Mouse (Mus musculus) heart, postnatal 36 days (tissue): ENCODE data around the gene Usp37. TPM values are rescaled to one million over a fixed set of nuclear protein-coding genes. Genes with fewer than 3 reads are reported as not detected.

Source experiments
- DNase-seq, 2 experiments: peaks; one replicate each; pipeline ENCODE4 v3.0.0; 2021 to 2022
- intact Hi-C: fragments of 180-260 bp; cut with DNase I; formaldehyde crosslinking; loops from one replicate; pipeline ENCODE4 v1.15.1; 2025
- total RNA-seq, 2 experiments: library from RNA; stranded (reverse); gene quantifications; 2 replicates each; pipeline ENCODE4 v1.2.3; 2021

Gene Usp37
- total RNA-seq, 2 experiments from 2014 or later = 6.7 to 10.1 TPM

DNA sequence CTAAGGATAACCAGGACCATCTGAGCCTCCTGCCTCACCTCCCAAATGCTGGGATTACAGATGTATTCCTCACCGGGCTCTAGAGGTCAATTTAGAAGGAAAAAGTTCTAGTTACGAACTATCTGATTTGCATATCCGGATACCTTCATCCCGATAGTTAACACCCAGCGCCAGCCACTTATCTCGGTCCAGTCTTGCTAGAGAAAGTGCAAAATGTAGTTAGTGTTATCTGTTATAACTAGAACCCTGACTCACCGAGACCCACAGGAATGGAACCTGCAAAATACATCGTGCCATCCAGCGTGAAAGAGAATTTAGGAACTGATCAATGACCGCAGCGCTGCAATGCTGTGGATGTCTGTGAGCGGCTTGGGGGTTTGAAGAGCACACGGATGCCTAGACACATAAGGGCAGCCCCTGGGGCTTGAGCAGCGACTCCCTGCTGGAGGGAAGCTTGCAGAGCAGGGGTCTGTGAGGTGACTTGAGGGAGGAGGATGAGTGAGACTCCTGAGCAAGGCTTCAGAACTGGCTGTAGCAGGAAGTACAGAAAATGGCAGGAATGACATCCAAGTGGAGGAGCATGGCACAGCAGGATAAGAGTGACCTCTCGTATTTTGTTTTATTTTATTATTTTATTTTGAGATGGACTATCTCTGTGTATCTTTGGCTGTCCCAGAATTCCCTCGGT, 142.9 kb downstream of the Usp37 start:
- intact Hi-C loops = no loop called here
- no peak for DNase-seq

DNA sequence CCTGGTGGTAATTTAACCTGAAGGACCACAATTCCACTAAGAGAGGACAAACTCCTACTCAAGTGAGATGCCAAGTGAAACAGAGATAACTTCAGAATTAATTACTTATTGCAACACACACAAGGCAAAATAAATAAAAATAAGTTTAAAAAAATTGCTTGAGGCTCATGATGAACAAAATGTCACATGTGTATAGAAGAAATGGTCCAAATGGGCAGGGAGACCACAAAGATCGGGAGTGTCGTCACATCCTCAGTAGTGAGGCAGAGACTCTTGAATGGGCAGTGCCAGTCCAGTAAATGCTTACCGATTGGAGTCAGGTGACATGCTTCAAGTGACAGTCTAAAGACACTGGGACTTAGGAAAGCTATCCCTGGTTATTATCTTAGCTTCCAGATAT, 143.6 kb downstream of the Usp37 start:
- DNase-seq = no peak
- intact Hi-C loops = no loop called here

DNA sequence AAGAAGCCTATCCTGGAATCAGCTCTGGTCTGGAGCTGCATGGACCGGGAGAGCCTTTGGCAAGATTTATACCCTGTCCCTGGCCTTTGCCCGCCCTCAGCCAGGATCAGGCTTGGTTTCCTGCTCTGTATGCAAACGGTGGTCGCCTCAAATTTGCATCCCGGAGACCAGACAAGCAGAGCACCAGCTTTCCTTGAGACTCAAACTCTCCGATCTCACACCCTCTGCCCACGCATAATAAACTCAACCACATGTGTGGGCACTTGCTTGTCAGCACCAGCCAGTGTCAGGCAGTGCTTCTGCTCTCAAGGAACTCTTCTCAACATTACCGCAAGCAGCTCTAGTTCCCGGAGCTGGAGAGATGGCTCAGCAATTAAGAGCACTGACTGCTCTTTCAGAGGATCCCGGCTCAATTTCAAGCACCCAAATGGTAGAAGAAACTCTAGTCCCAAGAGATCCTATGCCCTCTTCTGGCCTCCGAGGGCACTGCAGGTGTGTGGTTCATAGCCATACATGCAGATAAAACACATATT, 146.1 kb downstream of the Usp37 start:
- peak; percentile 72 to 76 for DNase-seq
- intact Hi-C loops = loop anchor here (2.0 to 10.0 kb wide), 3 partner anchors 55 to 483 kb away; partner anchors contain the start of genes Bcs1l and Zfp142

DNA sequence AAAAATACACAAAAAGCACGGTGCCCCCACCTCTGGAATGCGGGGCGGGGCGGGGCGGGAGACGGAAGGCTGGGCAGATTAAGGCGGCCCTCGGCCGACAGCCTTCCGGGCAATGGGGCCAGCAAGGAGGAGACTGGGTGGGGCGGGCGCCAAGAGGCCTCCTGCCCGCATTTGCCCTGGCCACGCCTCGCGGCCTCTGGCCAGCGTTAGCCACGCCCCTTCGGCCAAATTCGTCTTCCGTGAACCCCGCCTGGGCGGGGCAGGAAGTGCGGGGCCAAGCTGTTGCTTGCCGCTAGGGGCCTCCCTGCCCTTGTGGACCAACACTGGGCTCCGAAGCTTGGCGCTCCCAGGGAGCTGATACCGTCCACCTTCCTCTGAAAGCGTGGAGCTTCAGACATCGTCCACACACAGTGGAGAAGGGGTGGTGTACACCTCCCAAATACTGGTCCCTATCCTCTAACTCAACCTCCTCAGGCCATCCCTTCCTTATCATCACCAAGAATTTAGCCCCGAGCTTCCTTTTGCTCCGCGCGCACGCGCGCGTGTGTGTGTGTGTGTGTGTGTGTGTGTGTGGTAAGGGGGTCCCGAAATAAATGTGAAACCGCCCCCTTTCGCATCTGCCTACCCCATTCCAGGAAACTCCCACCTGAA, 146.7 kb downstream of the Usp37 start:
- intact Hi-C loops = loop anchor here (10.0 kb wide), 2 partner anchors 187 to 483 kb away; partner anchors contain the start of genes Bcs1l and Zfp142
- peak; percentile 99 for DNase-seq

DNA sequence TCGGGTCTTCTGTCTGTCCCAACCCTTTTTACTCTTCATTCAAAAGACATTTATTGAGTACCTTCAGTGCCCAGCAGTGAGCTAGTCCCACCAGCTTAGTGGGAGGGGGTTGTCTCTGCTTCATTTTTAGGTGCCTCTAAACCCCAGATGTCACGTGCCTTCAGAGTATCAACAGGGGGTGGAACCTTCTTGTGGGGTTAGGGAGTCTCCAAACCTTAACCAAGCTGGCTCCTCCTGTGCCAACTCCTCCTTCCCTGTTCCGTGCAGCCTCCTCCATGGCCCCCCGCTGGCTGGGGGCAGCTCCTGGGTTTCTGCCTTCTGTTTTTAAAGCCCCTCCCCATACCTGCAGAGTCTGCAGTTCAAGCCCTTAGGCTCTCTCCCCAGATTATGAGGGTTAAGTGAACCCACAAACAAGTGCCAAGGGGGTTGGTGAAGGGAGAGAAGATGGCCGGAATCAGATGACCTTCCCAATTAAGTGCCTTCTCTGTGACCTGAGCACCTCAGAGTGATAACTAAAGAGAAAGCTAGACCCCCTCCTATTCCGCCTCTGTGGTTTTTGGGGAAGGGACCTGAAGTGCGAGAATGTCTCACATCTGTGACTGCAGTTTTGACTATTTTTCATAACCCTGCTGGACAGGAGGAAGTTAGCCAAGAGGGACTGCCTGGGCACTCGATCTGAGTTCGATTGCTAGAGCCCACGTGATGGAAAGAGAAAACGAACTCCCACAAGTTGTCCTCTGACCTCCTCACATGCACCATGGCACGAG, 147.4 kb downstream of the Usp37 start:
- DNase-seq = peak in 1 of 2 experiments; percentile 60
- intact Hi-C loops = loop anchor here (10.0 kb wide), 2 partner anchors 188 to 482 kb away; partner anchors contain the start of genes Bcs1l and Zfp142

DNA sequence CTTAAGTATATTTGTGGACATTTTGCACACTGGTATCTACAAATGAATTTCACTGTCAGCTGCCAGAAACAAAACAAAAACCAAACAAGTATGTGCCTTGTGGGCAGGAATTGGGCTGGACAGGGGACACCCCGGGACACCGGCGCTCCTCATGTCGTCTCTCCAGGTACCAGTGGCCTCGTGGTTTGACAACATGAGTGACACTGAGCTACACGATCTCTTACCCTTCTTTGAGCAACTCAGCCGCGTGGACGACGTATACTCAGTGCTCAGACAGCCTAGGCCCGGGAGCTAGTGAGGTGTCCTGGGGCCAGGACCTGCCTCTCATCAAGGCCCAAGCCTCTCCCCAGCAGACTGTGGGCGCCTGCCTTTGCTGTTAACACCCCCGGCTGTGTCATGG, 148.8 kb downstream of the Usp37 start:
- no peak for DNase-seq
- intact Hi-C loops = loop anchor here (10.0 kb wide), 2 partner anchors 190 to 480 kb away; partner anchors contain the start of genes Bcs1l and Zfp142

DNA sequence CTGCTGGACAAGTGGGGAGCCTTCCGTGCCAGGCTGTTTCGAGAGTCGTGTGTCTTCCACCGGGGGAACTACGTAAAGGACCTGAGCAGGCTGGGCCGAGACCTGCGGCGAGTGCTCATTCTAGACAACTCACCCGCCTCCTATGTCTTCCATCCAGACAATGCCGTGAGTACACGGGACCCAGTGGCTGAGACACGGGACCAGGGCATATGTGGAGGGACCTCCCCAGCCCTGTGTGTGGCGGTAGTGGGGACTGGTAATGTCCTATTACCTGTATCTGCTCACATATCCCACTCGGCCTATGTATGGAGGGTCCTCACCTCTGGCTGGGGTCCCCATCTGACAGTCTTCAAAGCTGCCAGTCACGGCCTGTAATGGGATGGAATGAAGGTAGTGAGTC, 149.2 kb downstream of the Usp37 start:
- DNase-seq = no peak
- intact Hi-C loops = loop anchor here (10.0 kb wide), 2 partner anchors 190 to 480 kb away; partner anchors contain the start of genes Bcs1l and Zfp142

DNA sequence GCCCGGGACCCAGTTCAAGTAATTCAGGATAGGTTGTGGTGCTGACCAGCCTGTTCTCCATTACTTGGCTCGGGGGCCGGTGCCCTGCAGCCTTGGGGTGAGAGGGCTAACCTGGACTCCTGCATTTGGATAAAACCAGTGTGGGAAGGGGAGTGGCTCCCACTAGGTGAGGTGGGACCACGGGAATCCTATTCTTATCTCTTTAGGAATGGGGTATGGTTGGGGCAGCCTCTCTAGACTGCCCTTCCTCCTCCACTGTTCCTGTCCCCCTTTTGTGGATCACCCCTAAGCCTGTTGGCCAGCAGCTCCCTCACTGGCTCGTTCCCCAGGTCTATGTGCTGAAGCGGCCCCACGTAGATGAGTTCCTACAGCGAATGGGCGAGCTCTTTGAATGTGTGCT, 149.8 kb downstream of the Usp37 start:
- no peak for DNase-seq
- intact Hi-C loops = loop anchor here (10.0 kb wide), 2 partner anchors 190 to 480 kb away; partner anchors contain the start of genes Bcs1l and Zfp142

DNA sequence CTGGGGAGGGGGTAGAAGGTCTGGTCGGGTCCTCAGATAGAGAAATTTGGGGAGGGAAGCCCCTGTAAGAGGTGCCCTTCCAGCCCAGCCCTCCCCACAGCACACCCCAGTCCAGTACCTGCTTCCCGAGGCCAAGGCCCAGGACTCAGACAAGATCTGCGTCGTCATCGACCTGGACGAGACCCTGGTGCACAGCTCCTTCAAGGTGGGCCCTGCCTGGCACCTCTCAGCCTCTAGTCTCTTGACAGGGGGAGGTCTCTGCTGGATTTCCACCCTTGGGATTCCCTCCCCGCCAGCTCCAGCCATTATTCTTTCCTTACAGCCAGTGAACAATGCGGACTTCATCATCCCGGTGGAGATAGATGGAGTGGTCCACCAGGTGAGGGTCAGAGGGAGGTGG, 150.4 kb downstream of the Usp37 start:
- intact Hi-C loops = loop anchor here (10.0 kb wide), 2 partner anchors 191 to 479 kb away; partner anchors contain the start of genes Bcs1l and Zfp142
- DNase-seq = no peak

DNA sequence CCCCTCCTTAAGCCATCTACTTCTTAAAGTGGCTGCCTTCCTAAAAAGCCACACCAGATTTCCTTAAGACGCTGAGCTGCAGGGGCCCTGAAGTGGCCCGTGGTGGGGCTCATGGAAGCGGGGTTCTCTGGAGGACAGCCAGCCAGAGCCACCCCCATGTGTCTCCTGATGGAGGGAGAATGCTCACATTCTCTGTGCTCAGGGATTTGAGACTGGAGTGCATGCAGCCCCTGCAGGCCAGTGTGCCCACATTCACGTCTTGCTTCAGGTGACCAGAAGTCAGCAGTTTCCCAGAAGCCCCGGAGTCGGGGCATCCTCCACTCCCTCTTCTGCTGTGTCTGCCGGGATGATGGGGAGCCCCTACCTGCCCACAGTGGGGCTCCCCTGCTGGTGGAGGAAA, 151.1 kb downstream of the Usp37 start:
- no peak for DNase-seq
- intact Hi-C loops = loop anchor here (10.0 kb wide), 2 partner anchors 192 to 478 kb away; partner anchors contain the start of genes Bcs1l and Zfp142

DNA sequence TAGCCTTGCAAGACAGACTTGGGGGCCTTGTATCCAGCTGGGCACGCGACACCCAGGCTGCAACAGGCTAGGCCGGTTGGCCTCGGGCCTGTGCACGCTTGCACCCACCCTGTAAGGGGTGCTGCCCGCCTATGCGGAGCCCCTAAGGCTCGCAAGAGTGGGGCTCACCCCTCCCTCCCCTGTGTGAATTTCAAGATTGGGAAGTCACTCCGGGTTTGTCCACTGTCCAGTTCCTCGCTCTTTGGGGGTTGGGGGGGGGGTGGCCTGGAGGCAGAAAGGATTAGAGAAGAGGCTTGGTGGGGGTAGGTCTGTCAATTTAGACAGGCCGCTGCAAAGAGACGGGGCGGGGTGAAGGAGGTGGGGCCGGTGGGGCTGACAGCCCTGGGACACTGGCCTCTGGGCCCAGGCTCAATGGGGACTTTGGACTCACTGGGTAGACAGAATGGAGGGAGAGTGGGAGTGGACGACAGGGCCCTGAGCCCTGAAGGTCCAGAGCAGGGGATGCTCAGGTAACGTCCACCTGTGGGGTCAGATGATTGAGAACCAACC, 151.6 kb downstream of the Usp37 start:
- peak in 1 of 2 experiments; percentile 35 for DNase-seq
- intact Hi-C loops = loop anchor here (10.0 kb wide), 2 partner anchors 192 to 478 kb away; partner anchors contain the start of genes Bcs1l and Zfp142

DNA sequence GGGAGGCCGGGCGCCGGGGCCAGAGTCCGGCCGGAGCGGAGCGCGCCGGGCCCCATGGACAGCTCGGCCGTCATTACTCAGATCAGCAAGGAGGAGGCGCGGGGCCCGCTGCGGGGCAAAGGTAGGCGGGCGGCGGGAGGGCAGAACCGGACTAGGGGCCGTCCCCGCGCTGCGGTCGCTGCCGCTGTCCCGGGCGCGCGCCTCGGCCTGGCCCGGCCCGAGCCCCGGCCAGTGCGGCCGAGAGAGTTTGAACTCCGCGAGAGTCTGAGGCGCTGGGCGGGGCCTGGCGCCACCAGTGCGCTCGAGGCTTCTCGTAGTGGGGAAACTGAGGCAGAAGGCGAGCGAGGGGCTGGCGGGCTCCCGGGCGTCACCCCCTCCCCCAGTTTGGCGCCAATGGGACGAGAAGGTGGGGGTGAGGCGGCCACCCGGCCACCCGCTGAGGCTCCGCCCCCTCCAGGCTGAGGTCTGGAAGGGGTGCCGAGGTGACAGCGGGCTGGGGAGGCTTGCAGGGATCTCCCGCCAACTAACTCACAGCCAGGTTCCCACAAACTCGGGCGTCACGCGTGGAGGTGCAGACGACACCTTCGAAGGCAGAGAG, 152.1 kb downstream of the Usp37 start:
- DNase-seq = peak; percentile 81 to 90
- intact Hi-C loops = loop anchor here (10.0 kb wide), 2 partner anchors 193 to 477 kb away; partner anchors contain the start of genes Bcs1l and Zfp142

DNA sequence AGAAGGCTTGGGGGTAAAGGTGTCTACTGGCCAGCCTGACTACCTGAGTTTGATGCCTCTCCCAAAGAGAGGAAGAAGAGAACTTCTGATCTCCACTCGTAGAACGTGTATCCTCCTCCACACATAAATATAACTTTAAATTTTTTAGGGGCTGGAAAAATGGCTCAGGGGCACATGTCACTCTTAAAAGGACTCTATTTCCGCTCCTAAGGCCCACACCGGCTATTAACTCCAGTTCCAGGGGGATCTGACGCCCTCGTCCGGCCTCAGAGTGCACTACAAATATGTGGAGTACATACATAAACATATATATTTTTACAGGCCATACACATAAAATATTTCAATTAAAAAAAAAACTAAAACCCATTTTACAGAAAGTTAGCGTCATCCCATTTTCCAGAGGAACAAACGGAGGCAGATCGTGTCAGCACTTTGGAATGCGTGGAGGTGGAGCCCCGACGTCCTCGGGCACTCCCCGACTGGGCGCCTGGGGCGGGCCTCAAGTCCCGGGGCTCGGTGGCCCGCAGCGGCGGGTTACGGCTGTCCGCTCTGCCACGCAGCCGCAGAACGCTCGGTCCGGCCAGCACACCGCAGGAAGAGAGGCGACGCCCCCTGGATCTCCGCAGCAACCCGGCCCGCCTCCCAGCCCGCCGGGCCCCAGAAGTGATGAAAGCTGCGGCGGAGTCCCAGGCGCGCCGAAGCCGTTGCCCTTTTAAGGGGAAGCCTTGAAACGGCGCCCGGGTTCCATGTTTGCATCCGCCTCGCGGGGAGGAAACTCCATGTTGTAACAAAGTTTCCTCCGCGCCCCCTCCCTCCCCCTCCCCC, 152.9 kb downstream of the Usp37 start, which contains the start of gene Ctdsp1:
Gene Ctdsp1 (plus strand): TSS at position 586 of the 825 bp plus-strand sequence.
- intact Hi-C loops = loop anchor here (10.0 kb wide), 2 partner anchors 194 to 476 kb away; partner anchors contain the start of genes Bcs1l and Zfp142
- DNase-seq = peak; percentile 98

DNA sequence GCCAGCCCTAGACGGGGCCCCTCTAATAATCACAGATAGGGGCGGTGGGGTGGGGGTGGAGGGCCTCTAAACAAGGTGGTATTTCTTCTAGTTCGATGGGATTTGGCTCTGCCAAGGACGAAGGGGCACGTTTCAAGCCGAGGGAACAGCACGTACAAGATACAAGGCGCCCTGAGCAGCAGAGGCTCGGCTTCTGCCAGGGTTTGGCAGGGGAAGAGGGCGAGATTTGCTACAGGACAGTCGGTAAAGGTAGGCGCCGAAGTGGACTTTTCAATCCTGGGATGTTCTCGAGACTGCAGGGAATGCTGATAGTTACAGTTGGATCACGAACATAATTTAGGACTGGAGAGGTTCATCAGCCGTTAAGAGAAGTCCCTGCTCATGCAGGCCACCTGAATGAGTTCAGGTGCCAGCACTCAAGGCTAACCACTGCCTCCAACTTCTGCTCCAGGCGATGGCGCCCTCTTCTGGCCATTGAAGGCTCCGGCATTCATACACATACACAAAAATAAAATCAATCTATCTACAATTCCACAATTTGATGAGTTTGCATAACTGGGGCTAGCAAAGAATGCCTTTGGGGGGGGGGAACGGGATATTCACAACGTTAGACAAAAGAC, 153.7 kb downstream of the Usp37 start:
- intact Hi-C loops = loop anchor here (10.0 kb wide), 2 partner anchors 194 to 476 kb away; partner anchors contain the start of genes Bcs1l and Zfp142
- DNase-seq = peak; percentile 77 to 79

DNA sequence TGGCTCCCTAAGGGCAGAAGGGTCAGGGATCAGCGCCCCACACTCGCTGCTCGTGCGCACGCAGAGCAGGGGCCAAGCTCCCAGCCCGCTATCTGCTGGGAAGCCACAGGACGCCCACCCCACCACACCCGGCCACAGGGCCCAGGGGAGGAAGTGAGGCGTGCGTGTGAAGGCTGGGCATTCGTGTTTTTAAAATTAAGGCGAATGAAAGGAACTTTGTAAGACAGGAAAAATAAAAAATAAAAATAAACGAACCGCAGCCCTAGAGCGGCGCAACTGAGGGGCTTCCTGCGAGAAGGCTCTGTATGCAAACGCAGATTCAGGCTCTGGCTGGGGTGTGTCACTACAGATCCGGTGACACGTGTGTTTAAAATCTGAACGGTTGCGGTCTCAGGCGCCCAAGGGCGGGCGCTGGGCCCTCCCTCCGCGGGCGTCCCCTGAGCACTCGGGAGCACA, 154.2 kb downstream of the Usp37 start:
- intact Hi-C loops = loop anchor here (5.0 to 10.0 kb wide), 3 partner anchors 183 to 475 kb away; partner anchors contain the start of genes Bcs1l and Zfp142
- DNase-seq = peak; percentile 52 to 59

DNA sequence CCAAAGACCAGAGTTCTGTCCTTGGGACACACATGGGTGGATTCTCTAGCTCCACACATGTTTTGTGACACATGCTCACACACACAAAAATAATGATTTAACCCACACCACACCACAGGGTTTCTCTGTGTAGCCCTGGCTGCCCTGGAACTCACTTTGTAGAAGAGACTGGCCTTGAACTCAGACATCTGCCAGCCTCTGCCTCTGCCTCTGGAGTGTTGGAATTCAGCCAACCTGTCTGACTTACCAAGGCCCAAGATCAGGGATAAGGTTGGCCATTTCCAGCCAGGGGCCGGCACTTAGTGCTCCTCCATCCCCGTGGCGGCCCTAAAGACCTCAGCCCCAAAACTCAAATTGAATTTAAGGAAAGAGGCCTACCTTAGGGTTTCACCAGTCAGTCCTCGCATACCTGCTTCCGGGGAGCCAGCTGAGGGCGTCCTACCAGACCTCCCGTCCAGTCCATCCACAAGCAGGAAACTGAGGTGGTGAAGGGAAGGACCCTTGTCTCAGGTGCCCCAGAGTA, 155.6 kb downstream of the Usp37 start:
- intact Hi-C loops = loop anchor here (5.0 kb wide), 1 partner anchor 181 kb away; no protein-coding TSS in a partner anchor
- no peak for DNase-seq

DNA sequence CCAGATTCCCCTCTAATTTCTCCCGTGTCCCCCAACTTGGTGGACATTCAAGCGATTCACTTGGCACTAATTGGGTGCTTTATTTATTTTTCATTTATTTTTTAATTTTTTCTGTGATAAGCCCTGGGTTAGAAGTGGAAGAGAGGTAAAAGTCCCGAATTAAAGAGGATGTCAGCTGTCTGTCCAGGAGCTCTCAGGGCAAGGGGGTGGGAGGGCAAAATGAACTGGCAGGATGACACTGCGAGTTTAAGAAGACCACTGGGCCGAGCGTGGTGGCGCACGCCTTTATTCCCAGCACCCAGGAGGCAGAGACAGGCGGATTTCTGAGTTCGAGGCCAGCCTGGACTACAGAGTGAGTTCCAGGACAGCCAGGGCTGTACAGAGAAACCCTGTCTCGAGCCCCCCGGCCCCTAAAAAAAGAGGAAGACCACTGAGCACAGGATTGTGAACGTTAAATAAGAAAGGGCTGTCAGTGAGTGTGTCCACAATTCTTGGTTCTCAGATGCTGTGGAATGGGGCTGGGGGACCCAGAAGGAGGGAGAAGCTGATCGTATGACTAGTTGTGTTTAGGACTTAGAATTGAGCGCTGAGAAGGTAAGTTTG, 156.6 kb downstream of the Usp37 start:
- no peak for DNase-seq
- intact Hi-C loops = loop anchor here (2.0 to 5.0 kb wide), 2 partner anchors 55 to 180 kb away; no protein-coding TSS in a partner anchor
